Mouse (Mus musculus) megakaryocyte, embryonic 14.5 days (primary cell): ENCODE data around the gene Popdc3. TPM values are rescaled to one million over a fixed set of nuclear protein-coding genes. Genes with fewer than 3 reads are reported as not detected.
"Not testable (repeated sequence)": the region's sequence is repeated elsewhere in the genome, so short reads cannot be mapped to it uniquely, and the experiment has no call there.

Experiments
- H3K27me3 ChIP-seq: replicated peaks from 2 replicates; pipeline ENCODE3; 2012; ENCODE audit warnings: inconsistent platforms
- H3K36me3 ChIP-seq: replicated peaks from 2 replicates; pipeline ENCODE3; 2012; ENCODE audit warnings: low read length, inconsistent platforms, mixed read lengths
- H3K4me1 ChIP-seq: 2 replicates; pipeline ENCODE4 v1.6.1; 2012; ENCODE audit warnings: inconsistent platforms
- H3K4me3 ChIP-seq: replicated peaks from 2 replicates; pipeline ENCODE3; 2012; ENCODE audit warnings: moderate library complexity, mild to moderate bottlenecking, inconsistent platforms
- H3K9me3 ChIP-seq: 2 replicates; pipeline ENCODE4 v1.6.1; 2012; ENCODE audit warnings: inconsistent platforms
- FLI1 ChIP-seq: IDR thresholded peaks from 2 replicates; pipeline ENCODE4 v1.6.1; 2012; ENCODE audit warnings: low read length, inconsistent platforms, mixed read lengths
- GATA1 ChIP-seq: IDR thresholded peaks from 3 replicates; pipeline ENCODE4 v1.6.1; 2012; ENCODE audit warnings: mixed read lengths, low read length, inconsistent platforms, borderline replicate concordance
- polyA plus RNA-seq: library from polyadenylated mRNA; stranded (reverse); fragments of >175 nt; gene quantifications from 2 replicates; pipeline ENCODE4 v1.2.3, GENCODE M21; 2012; ENCODE audit warnings: low replicate concordance; ENCODE audit not compliant: insufficient read depth

Popdc3 gene
- polyA plus RNA-seq, 1 experiment, result 0.21 TPM

GRCm38 (mm10) chr10:45334925-45335324 lies 157.0 kb downstream of the Popdc3 start:
- peaks cover 5% of the 10 kb centered on the region for H3K9me3 ChIP-seq
- TF ChIP-seq FLI1, result no peak
- no peak for TF ChIP-seq GATA1
- peaks cover 9% of the 10 kb centered on the region for H3K4me1 ChIP-seq
- H3K36me3 ChIP-seq, result no peaks in the 10 kb centered on the region
- no peak overlapping the region for H3K4me3 ChIP-seq
- H3K27me3 ChIP-seq, result peaks cover 52% of the 10 kb centered on the region

- no peak for TF ChIP-seq GATA1
- H3K4me1 ChIP-seq, result peaks cover 9% of the 10 kb centered on the region
- peaks cover 54% of the 10 kb centered on the region for H3K27me3 ChIP-seq
- peaks cover 5% of the 10 kb centered on the region for H3K9me3 ChIP-seq
- H3K36me3 ChIP-seq, result no peaks in the 10 kb centered on the region
- H3K4me3 ChIP-seq, result peak within 1 kb of the TSS; percentile 91
These were observed 157.8 kb downstream of the Popdc3 start, which contains the start of gene Bves for GRCm38 (mm10) chr10:45335434-45336422. TSS of gene Bves (plus strand) at chr10:45335772.

- H3K36me3 ChIP-seq, result no peaks in the 10 kb centered on the region
- TF ChIP-seq FLI1 (no peak), GATA1 (no peak)
- H3K27me3 ChIP-seq, result peaks cover 44% of the 10 kb centered on the region
- H3K9me3 ChIP-seq, result peaks cover 3% of the 10 kb centered on the region
- no peak overlapping the region for H3K4me3 ChIP-seq
- H3K4me1 ChIP-seq, result peaks cover 9% of the 10 kb centered on the region
These were observed 161.2 kb downstream of the Popdc3 start for GRCm38 (mm10) chr10:45339106-45339505.

GRCm38 (mm10) chr10:45344381-45344780 lies 166.5 kb downstream of the Popdc3 start:
- H3K4me1 ChIP-seq, result no peaks in the 10 kb centered on the region
- no peak overlapping the region for H3K4me3 ChIP-seq
- no peaks in the 10 kb centered on the region for H3K36me3 ChIP-seq
- H3K9me3 ChIP-seq, result peaks cover 11% of the 10 kb centered on the region
- H3K27me3 ChIP-seq, result peaks cover 4% of the 10 kb centered on the region
- no peak for TF ChIP-seq FLI1
- TF ChIP-seq GATA1, result no peak

- H3K36me3 ChIP-seq, result no peaks in the 10 kb centered on the region
- no peak for TF ChIP-seq FLI1
- no peak for TF ChIP-seq GATA1
- H3K9me3 ChIP-seq, result peaks cover 11% of the 10 kb centered on the region
These were observed 167.3 kb downstream of the Popdc3 start for GRCm38 (mm10) chr10:45345217-45345616.

GRCm38 (mm10) chr10:45348143-45348542 lies 170.2 kb downstream of the Popdc3 start:
- H3K4me3 ChIP-seq, H3K4me1 ChIP-seq, H3K36me3 ChIP-seq, H3K27me3 ChIP-seq: not testable (repeated sequence)
- peaks cover 11% of the 10 kb centered on the region for H3K9me3 ChIP-seq

More at GRCm38 (mm10) chr10:45345217-45345616, 167.3 kb downstream of the Popdc3 start:
- Histone ChIP-seq H3K4me3 (no peak overlapping the region), H3K4me1 (no peaks in the 10 kb centered on the region), H3K27me3 (peaks cover 1% of the 10 kb centered on the region)

GRCm38 (mm10) chr10:45356091-45356490 lies 178.2 kb downstream of the Popdc3 start:
- Histone ChIP-seq H3K27me3 (peaks cover 19% of the 10 kb centered on the region), H3K9me3 (no peaks in the 10 kb centered on the region), H3K4me1 (no peaks in the 10 kb centered on the region; the same call in none of the 2 replicates), H3K36me3 (no peaks in the 10 kb centered on the region), H3K4me3 (no peak overlapping the region)
- no peak for TF ChIP-seq FLI1
- no peak for TF ChIP-seq GATA1

- no peak overlapping the region for H3K4me3 ChIP-seq
- TF ChIP-seq GATA1 (no peak), FLI1 (no peak)
- H3K27me3 ChIP-seq, result peaks cover 40% of the 10 kb centered on the region
- H3K4me1 ChIP-seq, result peaks cover 4% of the 10 kb centered on the region; the same call in 1 of the 2 replicates
- no peaks in the 10 kb centered on the region for H3K36me3 ChIP-seq
- H3K9me3 ChIP-seq, result no peaks in the 10 kb centered on the region
These were observed 185.5 kb downstream of the Popdc3 start for GRCm38 (mm10) chr10:45363396-45363795.

- Histone ChIP-seq H3K36me3 (no peaks in the 10 kb centered on the region), H3K27me3 (peaks cover 26% of the 10 kb centered on the region), H3K4me1 (peaks cover 9% of the 10 kb centered on the region), H3K9me3 (no peaks in the 10 kb centered on the region), H3K4me3 (no peak overlapping the region)
- no peak for TF ChIP-seq FLI1
- TF ChIP-seq GATA1, result no peak
These were observed 189.2 kb downstream of the Popdc3 start for GRCm38 (mm10) chr10:45366987-45367705.

Other genes starting within 250 kb of the Popdc3 start
- gene Prep, start 110.9 kb upstream of the Popdc3 start, polyA plus RNA-seq, result 10.3 and 16.1 TPM in 2 replicates
- not detected in 2 replicates for gene Bves, start 157.7 kb downstream of the Popdc3 start, polyA plus RNA-seq